Mouse (Mus musculus) neural tube, embryonic 13.5 days (tissue): ENCODE results near the gene Clns1a. TPM values are rescaled to one million over a fixed set of nuclear protein-coding genes. Genes with fewer than 3 reads are reported as not detected.
A peak's percentile ranks its signal among the peaks of the same experiment; 100 is the strongest.

Experiments used
- ATAC-seq: fragments of 200-750 bp; cut with Nextera tagmentation; 2 replicates; pipeline ENCODE4 v1.8.0; 2017; ENCODE audit warnings: low read depth, mild to moderate bottlenecking, moderate TSS enrichment, moderate library complexity
- H3K27ac ChIP-seq: fragments of 300-500 bp; sonication (generic); replicated peaks from 2 replicates; pipeline ENCODE4 v1.5.1; 2015; ENCODE audit warnings: moderate library complexity, mild to moderate bottlenecking, inconsistent platforms
- H3K27me3 ChIP-seq: fragments of 300-500 bp; sonication (generic); 2 replicates; pipeline ENCODE4 v1.6.1; 2015; ENCODE audit warnings: mild to moderate bottlenecking, inconsistent platforms
- H3K36me3 ChIP-seq: fragments of 300-500 bp; sonication (generic); 2 replicates; pipeline ENCODE4 v1.6.1; 2015; ENCODE audit warnings: mild to moderate bottlenecking, inconsistent platforms
- H3K4me1 ChIP-seq: fragments of 300-500 bp; sonication (generic); replicated peaks from 2 replicates; pipeline ENCODE4 v1.6.1; 2015; ENCODE audit warnings: inconsistent platforms
- H3K4me2 ChIP-seq: fragments of 300-500 bp; sonication (generic); 2 replicates; pipeline ENCODE4 v1.6.1; 2015; ENCODE audit warnings: inconsistent platforms, mild to moderate bottlenecking, moderate library complexity
- H3K4me3 ChIP-seq: fragments of 300-500 bp; sonication (generic); 2 replicates; pipeline ENCODE4 v1.5.1; 2015; ENCODE audit warnings: mild to moderate bottlenecking, inconsistent platforms
- H3K9ac ChIP-seq: fragments of 300-500 bp; sonication (generic); 2 replicates; pipeline ENCODE4 v1.6.1; 2015; ENCODE audit warnings: moderate library complexity, mild to moderate bottlenecking, inconsistent platforms
- H3K9me3 ChIP-seq: fragments of 300-500 bp; sonication (generic); 2 replicates; pipeline ENCODE4 v1.6.1; 2016; ENCODE audit warnings: inconsistent platforms
- WGBS: fragments of 180-500 bp; shearing (Covaris S2); methylation state at CpG from one replicate; pipeline ENCODE4 v1.1.7; 2015; 5-methylcytosine and 5-hydroxymethylcytosine counted together
- polyA plus RNA-seq: library from polyadenylated mRNA; unstranded; fragments of >200 nt; fragmentation: Nextera tagmentation; extraction: Ambion mirVana; gene quantifications from 2 replicates; pipeline ENCODE4 v1.2.1, GENCODE M21; 2015

Gene Clns1a
- 193 and 209 TPM in 2 replicates for polyA plus RNA-seq

- Histone ChIP-seq H3K4me1 (peaks cover 19% of the 10 kb centered on the region), H3K9ac (peak within 1 kb of the TSS; percentile 93), H3K4me2 (peak within 1 kb of the TSS; percentile 83), H3K9me3 (no peaks in the 10 kb centered on the region), H3K27me3 (no peaks in the 10 kb centered on the region), H3K4me3 (peak within 1 kb of the TSS; percentile 99), H3K27ac (peak within 1 kb of the TSS; percentile 82), H3K36me3 (peaks cover 19% of the 10 kb centered on the region)
- ATAC-seq = peak; percentile 99
- WGBS = under 1% methylated on average over 63 of the region's 63 CpGs
These were observed at the start of gene Clns1a for GRCm38 (mm10) chr7:97696506-97697254. Gene Clns1a, plus strand, starts transcription at chr7:97696634.

DNA sequence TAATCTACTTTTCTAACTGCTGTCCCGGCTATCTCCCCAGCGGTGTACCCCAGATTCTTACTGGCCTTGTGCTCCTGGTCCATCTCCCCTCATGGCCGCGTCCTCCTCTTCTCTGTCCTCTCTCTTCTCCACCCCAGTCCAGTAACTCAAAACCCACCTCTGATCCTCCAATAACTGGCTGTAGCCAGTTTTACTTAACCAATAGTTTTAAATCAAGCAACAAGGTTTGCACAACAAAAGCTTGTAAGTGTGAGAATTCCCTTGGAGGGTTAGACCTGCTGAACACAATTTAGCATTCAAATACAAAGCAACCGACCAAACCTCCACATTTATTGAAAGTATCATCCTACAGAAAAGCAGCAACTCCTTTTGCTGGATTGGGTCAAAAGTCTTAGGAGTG is 48.8 kb upstream of the Clns1a start:
- H3K9ac ChIP-seq = no peak overlapping the region
- no peak overlapping the region for H3K4me3 ChIP-seq
- H3K36me3 ChIP-seq = 0 out of 2 replicates have a peak, but pooled peaks cover 10% of the 10 kb centered on the region
- H3K9me3 ChIP-seq = no peaks in the 10 kb centered on the region
- 88% methylated on average over 5 of the region's 5 CpGs for WGBS
- no peaks in the 10 kb centered on the region for H3K27me3 ChIP-seq
- H3K27ac ChIP-seq = no peak overlapping the region
- no peak overlapping the region for H3K4me2 ChIP-seq
- ATAC-seq = no peak
- no peaks in the 10 kb centered on the region for H3K4me1 ChIP-seq

DNA sequence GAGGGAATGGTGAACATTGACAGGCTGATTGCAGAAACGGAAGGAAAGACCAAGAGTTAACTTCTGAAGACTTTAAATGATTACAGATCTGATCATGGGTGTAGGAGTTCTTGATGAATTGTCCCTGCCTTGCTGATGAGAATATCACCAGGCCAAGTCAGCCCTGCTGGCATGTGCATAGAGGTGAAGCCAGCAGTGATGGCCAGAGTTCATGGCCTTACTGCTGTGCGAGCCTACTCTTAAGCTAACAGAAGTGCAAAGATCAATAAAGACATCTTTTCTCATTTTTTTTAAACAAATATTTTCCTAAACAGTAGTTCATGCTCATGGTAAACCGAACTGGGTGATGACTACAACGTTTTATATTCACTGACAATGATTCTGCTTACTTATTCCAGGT is 45.7 kb upstream of the Clns1a start:
- 95% methylated on average over 4 of the region's 4 CpGs for WGBS
- no peak overlapping the region for H3K4me3 ChIP-seq

GRCm38 (mm10) chr7:97656144-97656543 is 40.3 kb upstream of the Clns1a start:
- no peak overlapping the region for H3K4me3 ChIP-seq
- no peaks in the 10 kb centered on the region for H3K4me1 ChIP-seq
- no peaks in the 10 kb centered on the region for H3K9me3 ChIP-seq
- ATAC-seq = no peak
- no peak overlapping the region for H3K27ac ChIP-seq
- no peaks in the 10 kb centered on the region for H3K27me3 ChIP-seq
- H3K9ac ChIP-seq = no peak overlapping the region
- no peak overlapping the region for H3K4me2 ChIP-seq
- 95% methylated on average over 6 of the region's 6 CpGs for WGBS
- peaks cover 44% of the 10 kb centered on the region for H3K36me3 ChIP-seq

More for the DNA sequence above, 45.7 kb upstream of the Clns1a start:
- Histone ChIP-seq H3K27me3 (no peaks in the 10 kb centered on the region), H3K9ac (no peak overlapping the region), H3K4me1 (no peaks in the 10 kb centered on the region), H3K4me2 (no peak overlapping the region), H3K27ac (no peak overlapping the region), H3K9me3 (no peaks in the 10 kb centered on the region), H3K36me3 (peaks cover 32% of the 10 kb centered on the region)
- ATAC-seq = no peak

- no peak overlapping the region for H3K4me2 ChIP-seq
- H3K4me1 ChIP-seq = no peaks in the 10 kb centered on the region
- 96% methylated on average over 4 of the region's 4 CpGs for WGBS
- no peaks in the 10 kb centered on the region for H3K27me3 ChIP-seq
- no peak overlapping the region for H3K27ac ChIP-seq
- H3K9ac ChIP-seq = no peak overlapping the region
- no peak overlapping the region for H3K4me3 ChIP-seq
- H3K9me3 ChIP-seq = no peaks in the 10 kb centered on the region
- no peak for ATAC-seq
- H3K36me3 ChIP-seq = peaks cover 52% of the 10 kb centered on the region
These were observed 34.8 kb upstream of the Clns1a start for GRCm38 (mm10) chr7:97661634-97662033.

GRCm38 (mm10) chr7:97679239-97679638 is 17.2 kb upstream of the Clns1a start:
- Histone ChIP-seq H3K9ac (no peak overlapping the region), H3K4me3 (no peak overlapping the region), H3K27ac (no peak overlapping the region), H3K4me2 (no peak overlapping the region), H3K27me3 (no peaks in the 10 kb centered on the region), H3K36me3 (peaks cover 65% of the 10 kb centered on the region), H3K9me3 (no peaks in the 10 kb centered on the region), H3K4me1 (no peaks in the 10 kb centered on the region)
- WGBS = 25% methylated on average over 1 of the region's 1 CpGs
- ATAC-seq = no peak

- no peak for ATAC-seq
- H3K36me3 ChIP-seq = peaks cover 34% of the 10 kb centered on the region
- WGBS = 89% methylated on average over 2 of the region's 2 CpGs
These were observed 8.6 kb upstream of the Clns1a start for GRCm38 (mm10) chr7:97687831-97688230.

DNA sequence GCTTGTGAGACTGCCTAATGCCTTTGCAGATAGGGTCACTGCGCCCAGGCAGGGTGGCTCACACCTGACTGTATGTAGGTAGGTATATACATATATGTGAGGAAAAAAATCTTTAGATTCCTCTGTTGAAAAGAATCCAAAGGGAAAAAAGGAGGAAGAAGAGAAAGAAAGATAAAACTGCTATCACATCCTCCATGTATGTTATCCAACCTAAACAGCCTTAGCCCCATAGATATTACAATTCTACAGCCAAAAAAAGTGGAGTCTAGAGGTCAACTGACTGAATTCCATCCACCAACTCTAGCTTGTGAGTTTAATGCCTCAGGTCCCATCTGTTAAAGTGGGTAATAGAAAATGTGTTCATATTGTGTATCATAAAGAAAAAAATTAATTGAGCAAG is 993 bp upstream of the Clns1a start:
- Histone ChIP-seq H3K27ac (peak overlapping the region; percentile 82; the same call in 1 of the 2 replicates), H3K4me2 (peak overlapping the region; percentile 83), H3K9ac (peak overlapping the region; percentile 93; the same call in 1 of the 2 replicates), H3K27me3 (no peaks in the 10 kb centered on the region), H3K36me3 (peaks cover 19% of the 10 kb centered on the region), H3K4me3 (no peak overlapping the region), H3K4me1 (peaks cover 19% of the 10 kb centered on the region), H3K9me3 (no peaks in the 10 kb centered on the region)
- ATAC-seq = no peak
- WGBS = 98% methylated on average over 1 of the region's 1 CpGs

More at GRCm38 (mm10) chr7:97687831-97688230, 8.6 kb upstream of the Clns1a start:
- Histone ChIP-seq H3K4me1 (no peaks in the 10 kb centered on the region), H3K4me2 (no peak overlapping the region), H3K27ac (no peak overlapping the region), H3K9me3 (no peaks in the 10 kb centered on the region), H3K4me3 (no peak overlapping the region), H3K9ac (no peak overlapping the region), H3K27me3 (no peaks in the 10 kb centered on the region)

- Histone ChIP-seq H3K4me3 (peak overlapping the region; percentile 99), H3K9me3 (no peaks in the 10 kb centered on the region), H3K36me3 (peaks cover 19% of the 10 kb centered on the region), H3K27ac (peak overlapping the region; percentile 82), H3K4me1 (peaks cover 19% of the 10 kb centered on the region), H3K9ac (peak overlapping the region; percentile 93), H3K4me2 (peak overlapping the region; percentile 83), H3K27me3 (no peaks in the 10 kb centered on the region)
- ATAC-seq = peak; percentile 86
- WGBS = 33% methylated on average over 19 of the region's 19 CpGs
These were observed 315 bp upstream of the Clns1a start for GRCm38 (mm10) chr7:97696133-97696505.

- Histone ChIP-seq H3K4me2 (no peak overlapping the region), H3K4me1 (peaks cover 19% of the 10 kb centered on the region), H3K9ac (no peak overlapping the region), H3K4me3 (no peak overlapping the region), H3K36me3 (peaks cover 19% of the 10 kb centered on the region), H3K27ac (no peak overlapping the region), H3K27me3 (no peaks in the 10 kb centered on the region), H3K9me3 (no peaks in the 10 kb centered on the region)
- WGBS = 94% methylated on average over 4 of the region's 4 CpGs
- no peak for ATAC-seq
These were observed 3.7 kb downstream of the Clns1a start for GRCm38 (mm10) chr7:97700173-97700572.

DNA sequence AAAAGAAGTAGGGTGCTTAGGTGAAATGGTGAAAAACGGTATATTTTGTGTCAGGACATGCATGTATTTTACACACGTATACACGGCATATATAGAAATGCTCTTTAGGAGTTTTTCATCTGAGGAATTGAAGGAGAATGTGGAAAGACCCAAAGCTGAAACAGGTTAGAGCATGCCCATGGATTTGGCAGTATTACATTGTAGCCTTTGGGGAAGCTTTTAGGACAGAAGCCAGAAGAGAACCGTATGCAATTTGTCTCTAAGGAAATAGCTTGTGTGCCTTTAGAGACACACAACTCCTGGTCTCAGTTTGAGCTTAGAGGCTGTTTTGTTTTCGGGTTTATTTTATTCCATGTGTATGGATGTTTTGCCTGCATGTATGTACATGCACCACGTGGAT is 4.7 kb downstream of the Clns1a start:
- Histone ChIP-seq H3K36me3 (peaks cover 19% of the 10 kb centered on the region), H3K9ac (no peak overlapping the region), H3K4me3 (no peak overlapping the region), H3K27ac (no peak overlapping the region), H3K4me2 (no peak overlapping the region), H3K9me3 (no peaks in the 10 kb centered on the region), H3K27me3 (no peaks in the 10 kb centered on the region), H3K4me1 (peaks cover 12% of the 10 kb centered on the region)
- ATAC-seq = no peak
- WGBS = 86% methylated on average over 6 of the region's 6 CpGs

DNA sequence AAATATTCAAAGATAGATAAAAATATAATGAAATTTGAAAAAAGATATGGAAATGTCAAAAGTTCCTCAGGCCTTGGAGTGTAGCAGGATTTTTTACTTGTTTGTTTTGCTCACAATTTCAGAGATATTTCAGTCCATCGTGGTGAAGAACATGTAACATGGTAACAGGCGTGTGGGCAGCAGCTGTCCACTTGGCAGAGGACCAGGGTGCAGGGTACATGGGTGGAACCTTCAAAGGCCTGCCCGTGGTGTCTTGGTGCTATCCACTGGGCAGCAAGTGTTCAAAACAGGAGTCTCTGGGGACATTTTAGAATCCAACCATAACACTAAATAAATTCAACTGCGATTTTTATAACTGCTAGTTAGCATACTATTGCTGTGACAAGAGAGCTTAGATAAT is 10.7 kb downstream of the Clns1a start:
- Histone ChIP-seq H3K27ac (no peak overlapping the region), H3K36me3 (peaks cover 13% of the 10 kb centered on the region), H3K9ac (no peak overlapping the region), H3K9me3 (no peaks in the 10 kb centered on the region), H3K27me3 (no peaks in the 10 kb centered on the region), H3K4me1 (no peaks in the 10 kb centered on the region), H3K4me3 (no peak overlapping the region), H3K4me2 (no peak overlapping the region)
- no peak for ATAC-seq
- 74% methylated on average over 4 of the region's 4 CpGs for WGBS

DNA sequence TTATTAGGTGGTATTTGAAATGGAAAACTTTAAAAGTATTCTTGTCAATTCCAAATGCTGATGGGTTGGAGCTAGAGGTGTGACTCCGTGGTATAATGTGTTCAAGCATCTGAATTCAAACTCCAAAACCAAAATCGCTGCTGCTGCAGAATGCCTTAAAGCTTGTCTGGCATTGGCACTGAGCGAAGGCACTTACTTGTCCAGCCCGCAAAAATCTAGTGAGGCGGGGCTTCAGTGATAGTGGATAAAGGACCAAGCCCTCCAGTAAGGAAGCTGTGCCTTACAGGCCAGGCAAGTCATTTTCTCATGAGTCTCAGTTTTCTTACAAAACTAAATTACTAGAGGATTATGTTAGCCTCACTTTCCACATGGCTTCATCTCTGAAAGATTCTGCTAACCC is 11.4 kb downstream of the Clns1a start:
- Histone ChIP-seq H3K9me3 (no peaks in the 10 kb centered on the region), H3K4me1 (no peaks in the 10 kb centered on the region), H3K4me2 (no peak overlapping the region), H3K27ac (no peak overlapping the region), H3K36me3 (peaks cover 18% of the 10 kb centered on the region), H3K4me3 (no peak overlapping the region), H3K9ac (no peak overlapping the region), H3K27me3 (no peaks in the 10 kb centered on the region)
- 93% methylated on average over 5 of the region's 5 CpGs for WGBS
- no peak for ATAC-seq
